Mouse (Mus musculus) E14TG2a.4 (cell line): ENCODE measurements around the gene Kdelr2.

Experiments used
- CTCF ChIP-seq: conservative IDR thresholded peaks from 2 replicates; pipeline ENCODE4 v1.5.1; 2014; ENCODE audit warnings: low read length
- NANOG ChIP-seq: IDR thresholded peaks from 2 replicates; pipeline ENCODE4 v1.6.1; 2014; ENCODE audit warnings: borderline replicate concordance, low read length, mixed read lengths

DNA sequence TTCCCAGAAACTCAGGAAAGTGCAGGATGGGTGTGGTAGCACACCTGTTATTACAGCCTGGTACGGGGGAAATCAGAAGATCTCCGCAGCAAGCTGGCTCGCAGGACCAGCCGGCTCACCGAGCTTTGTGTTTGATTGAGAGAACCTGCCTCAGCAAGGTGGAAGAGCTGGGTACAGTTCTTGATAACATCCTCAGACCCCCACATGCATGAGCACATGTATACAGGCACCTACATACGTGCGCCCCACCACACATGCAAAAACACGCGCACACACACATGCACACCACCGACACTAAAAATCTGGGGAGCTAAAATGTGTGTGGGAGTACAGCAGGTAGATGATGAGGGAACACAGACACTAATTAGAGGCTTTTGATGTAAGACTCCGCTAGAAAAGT, 60.0 kb downstream of the Kdelr2 start:
- no peak for TF ChIP-seq CTCF
- TF ChIP-seq NANOG, result no peak
